Mouse (Mus musculus) erythroblast, embryonic 14.5 days (primary cell): ENCODE measurements around the gene Srd5a1. TPM values are rescaled to one million over a fixed set of nuclear protein-coding genes. Genes with fewer than 3 reads are reported as not detected.

Source experiments
- H3K27me3 ChIP-seq: 2 replicates; pipeline ENCODE4 v1.6.1; 2012; ENCODE audit warnings: inconsistent platforms; ENCODE audit not compliant: control insufficient read depth
- H3K36me3 ChIP-seq: 2 replicates; pipeline ENCODE4 v1.6.1; 2012; ENCODE audit warnings: mild to moderate bottlenecking, inconsistent platforms; ENCODE audit not compliant: control insufficient read depth
- H3K4me1 ChIP-seq: 2 replicates; pipeline ENCODE4 v1.6.1; 2012; ENCODE audit warnings: inconsistent platforms; ENCODE audit not compliant: control insufficient read depth
- H3K4me3 ChIP-seq: replicated peaks from 2 replicates; pipeline ENCODE3; 2012; ENCODE audit warnings: moderate library complexity, mild to moderate bottlenecking, inconsistent platforms
- H3K9me3 ChIP-seq: 2 replicates; pipeline ENCODE4 v1.6.1; 2012; ENCODE audit warnings: low read length, inconsistent platforms, mixed read lengths; ENCODE audit not compliant: control insufficient read depth
- GATA1 ChIP-seq: IDR thresholded peaks from 2 replicates; pipeline ENCODE4 v1.6.1; 2012; ENCODE audit warnings: low read length, inconsistent platforms, mixed read lengths
- TAL1 ChIP-seq: IDR thresholded peaks from 3 replicates; pipeline ENCODE4 v1.6.1; 2012; ENCODE audit warnings: low read length, inconsistent platforms, mixed read lengths
- polyA plus RNA-seq: library from polyadenylated mRNA; stranded (reverse); fragments of >175 nt; gene quantifications from 2 replicates; pipeline ENCODE4 v1.2.3, GENCODE M21; 2012

Gene Srd5a1
- polyA plus RNA-seq, 1 experiment = 0.03 TPM

- TF ChIP-seq GATA1 (no peak), TAL1 (no peak)
- H3K4me1 ChIP-seq = peaks cover 2% of the 10 kb centered on the region
- no peak overlapping the region for H3K4me3 ChIP-seq
- no peaks in the 10 kb centered on the region for H3K9me3 ChIP-seq
- H3K27me3 ChIP-seq = no peaks in the 10 kb centered on the region
- peaks cover 97% of the 10 kb centered on the region for H3K36me3 ChIP-seq
Observed at GRCm38 (mm10) chr13:69631111-69631510, 19.9 kb upstream of the Srd5a1 start.

- TF ChIP-seq TAL1 (no peak), GATA1 (no peak)
- Histone ChIP-seq H3K4me3 (no peak overlapping the region), H3K9me3 (no peaks in the 10 kb centered on the region), H3K36me3 (peaks cover 98% of the 10 kb centered on the region), H3K4me1 (peaks cover 2% of the 10 kb centered on the region), H3K27me3 (no peaks in the 10 kb centered on the region)
Observed at GRCm38 (mm10) chr13:69630576-69630975, 19.3 kb upstream of the Srd5a1 start.

GRCm38 (mm10) chr13:69627941-69628340, 16.7 kb upstream of the Srd5a1 start:
- TF ChIP-seq TAL1 (no peak), GATA1 (no peak)
- Histone ChIP-seq H3K27me3 (no peaks in the 10 kb centered on the region), H3K9me3 (no peaks in the 10 kb centered on the region), H3K36me3 (peaks cover 98% of the 10 kb centered on the region), H3K4me3 (no peak overlapping the region), H3K4me1 (no peaks in the 10 kb centered on the region)

GRCm38 (mm10) chr13:69624510-69624909, 13.3 kb upstream of the Srd5a1 start:
- H3K36me3 ChIP-seq = peaks cover 95% of the 10 kb centered on the region
- H3K27me3 ChIP-seq = no peaks in the 10 kb centered on the region
- H3K4me3 ChIP-seq = no peak overlapping the region

GRCm38 (mm10) chr13:69623843-69624242, 12.6 kb upstream of the Srd5a1 start:
- Histone ChIP-seq H3K36me3 (peaks cover 95% of the 10 kb centered on the region), H3K9me3 (no peaks in the 10 kb centered on the region), H3K4me3 (no peak overlapping the region), H3K27me3 (no peaks in the 10 kb centered on the region), H3K4me1 (no peaks in the 10 kb centered on the region)
- no peak for TF ChIP-seq TAL1
- TF ChIP-seq GATA1 = no peak

More at GRCm38 (mm10) chr13:69624510-69624909, 13.3 kb upstream of the Srd5a1 start:
- Histone ChIP-seq H3K9me3 (no peaks in the 10 kb centered on the region), H3K4me1 (no peaks in the 10 kb centered on the region)
- TF ChIP-seq TAL1 = no peak
- no peak for TF ChIP-seq GATA1

GRCm38 (mm10) chr13:69616716-69617115, 5.5 kb upstream of the Srd5a1 start:
- Histone ChIP-seq H3K36me3 (peaks cover 82% of the 10 kb centered on the region), H3K9me3 (no peaks in the 10 kb centered on the region), H3K4me1 (peaks cover 23% of the 10 kb centered on the region), H3K27me3 (no peaks in the 10 kb centered on the region), H3K4me3 (no peak overlapping the region)
- TF ChIP-seq TAL1 = no peak
- TF ChIP-seq GATA1 = no peak

GRCm38 (mm10) chr13:69612175-69612544, 918 bp upstream of the Srd5a1 start:
- Histone ChIP-seq H3K9me3 (no peaks in the 10 kb centered on the region), H3K4me1 (peaks cover 41% of the 10 kb centered on the region), H3K27me3 (peaks cover 16% of the 10 kb centered on the region), H3K4me3 (peak overlapping the region; percentile 89), H3K36me3 (peaks cover 38% of the 10 kb centered on the region)
- TF ChIP-seq GATA1 = no peak
- TF ChIP-seq TAL1 = no peak

- H3K36me3 ChIP-seq = peaks cover 26% of the 10 kb centered on the region
- H3K4me1 ChIP-seq = peaks cover 36% of the 10 kb centered on the region
- peak overlapping the region; percentile 89 for H3K4me3 ChIP-seq
- H3K27me3 ChIP-seq = peaks cover 16% of the 10 kb centered on the region
- TF ChIP-seq TAL1 = no peak
- TF ChIP-seq GATA1 = no peak
- no peaks in the 10 kb centered on the region for H3K9me3 ChIP-seq
Observed at GRCm38 (mm10) chr13:69610751-69611397, 368 bp downstream of the Srd5a1 start.

GRCm38 (mm10) chr13:69608734-69609133, 2.5 kb downstream of the Srd5a1 start:
- Histone ChIP-seq H3K36me3 (peaks cover 7% of the 10 kb centered on the region), H3K4me1 (peaks cover 35% of the 10 kb centered on the region), H3K9me3 (no peaks in the 10 kb centered on the region), H3K4me3 (no peak overlapping the region), H3K27me3 (peaks cover 16% of the 10 kb centered on the region)
- TF ChIP-seq TAL1 = no peak
- no peak for TF ChIP-seq GATA1

GRCm38 (mm10) chr13:69604670-69605069, 6.6 kb downstream of the Srd5a1 start:
- Histone ChIP-seq H3K9me3 (no peaks in the 10 kb centered on the region), H3K4me3 (no peak overlapping the region), H3K27me3 (peaks cover 2% of the 10 kb centered on the region), H3K36me3 (no peaks in the 10 kb centered on the region), H3K4me1 (peaks cover 5% of the 10 kb centered on the region)
- TF ChIP-seq GATA1 = no peak
- TF ChIP-seq TAL1 = no peak
